Mouse (Mus musculus): ENCODE results near the gene Fam187b. TPM values are rescaled to one million over a fixed set of nuclear protein-coding genes. Genes with fewer than 3 reads are reported as not detected.

Fam187b gene
- total RNA-seq, 2 experiments from 2014 or later = 0.51 to 1.9 TPM

DNA sequence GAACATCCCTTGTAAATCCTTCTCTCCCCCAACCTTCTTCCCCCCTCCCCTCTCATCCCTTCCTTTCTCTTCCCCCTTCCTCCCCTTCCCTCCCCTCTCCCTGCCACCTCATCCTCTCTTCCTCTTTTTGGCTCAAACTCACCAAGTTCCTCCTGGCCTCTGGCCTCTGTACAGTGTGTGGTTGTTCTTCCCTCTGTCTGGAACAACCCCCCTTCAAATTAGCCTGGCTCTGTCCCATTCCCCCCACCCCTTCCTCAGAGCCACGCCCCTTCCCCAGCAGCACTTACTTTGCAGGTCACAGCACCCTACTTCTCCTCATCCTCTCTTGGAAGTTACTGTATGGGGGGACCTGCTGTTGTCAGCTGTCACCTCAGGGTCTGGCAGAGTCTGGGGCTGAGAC, 34.6 kb downstream of the Fam187b start:
- ATAC-seq (ENCODE audit: poor library complexity, severe bottlenecking) = peak; percentile 90

- no peak for ATAC-seq (ENCODE audit: poor library complexity, severe bottlenecking)
Observed at GRCm38 (mm10) chr7:31008889-31009288, 35.3 kb downstream of the Fam187b start.

DNA sequence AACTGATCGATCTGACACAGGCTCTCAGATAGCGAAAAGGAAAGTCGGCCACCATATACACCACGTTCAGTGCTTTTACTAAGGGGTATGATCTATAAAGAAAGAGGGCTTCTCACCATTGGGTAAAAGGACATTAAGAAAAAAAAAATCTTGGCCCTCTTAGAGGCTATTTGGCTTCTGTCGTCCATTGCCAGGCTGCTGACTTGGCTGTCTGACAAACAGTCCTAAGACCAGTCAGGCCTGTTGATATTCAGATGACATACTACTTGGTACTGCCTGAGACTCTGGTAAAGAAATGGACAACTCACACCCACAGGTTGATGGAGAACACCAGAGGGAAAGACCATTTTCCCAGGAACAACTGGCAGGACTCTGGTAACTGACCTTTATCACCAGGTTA, 39.4 kb downstream of the Fam187b start:
- ATAC-seq (ENCODE audit: poor library complexity, severe bottlenecking) = no peak

DNA sequence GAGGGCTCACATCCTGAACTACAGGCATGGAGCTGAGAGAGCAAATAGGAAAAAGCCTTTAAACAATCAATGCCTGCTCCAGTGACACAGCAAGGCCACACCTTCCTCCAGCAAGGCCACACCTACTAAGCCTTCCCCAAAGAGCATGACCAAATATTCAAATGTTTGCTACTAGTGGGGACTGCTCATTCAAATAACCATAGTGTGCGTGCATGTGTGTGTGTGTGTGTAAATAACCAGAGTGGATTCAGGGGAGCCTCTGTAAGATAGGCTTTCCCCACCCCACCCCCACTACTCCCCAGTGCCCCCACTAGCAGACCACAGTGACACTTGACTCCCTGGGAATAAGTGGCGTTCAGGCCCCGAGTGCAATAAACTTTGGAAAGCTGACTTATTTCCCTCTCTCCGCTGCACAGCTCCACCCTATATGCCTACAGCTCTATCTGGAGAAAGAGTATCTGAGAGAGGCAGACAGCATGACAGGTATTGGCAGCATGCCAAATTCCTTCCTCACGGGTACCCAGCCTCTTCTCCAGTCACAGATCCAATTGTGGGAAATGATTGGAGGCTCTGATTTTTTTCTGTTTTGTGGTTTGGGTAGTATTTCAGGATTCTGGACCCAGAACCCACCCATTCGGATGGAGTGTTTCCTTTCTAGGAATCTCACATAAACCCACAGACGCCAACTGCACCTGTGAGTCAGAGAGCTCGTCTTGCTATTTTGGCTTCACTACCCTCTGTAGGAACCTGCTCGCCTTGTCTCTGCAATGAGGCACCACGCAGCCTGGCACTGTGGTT, 43.7 kb downstream of the Fam187b start:
- no peak for ATAC-seq (ENCODE audit: poor library complexity, severe bottlenecking)

- no peak for ATAC-seq (ENCODE audit: poor library complexity, severe bottlenecking)
Observed at GRCm38 (mm10) chr7:31028609-31029008, 55.0 kb downstream of the Fam187b start.

DNA sequence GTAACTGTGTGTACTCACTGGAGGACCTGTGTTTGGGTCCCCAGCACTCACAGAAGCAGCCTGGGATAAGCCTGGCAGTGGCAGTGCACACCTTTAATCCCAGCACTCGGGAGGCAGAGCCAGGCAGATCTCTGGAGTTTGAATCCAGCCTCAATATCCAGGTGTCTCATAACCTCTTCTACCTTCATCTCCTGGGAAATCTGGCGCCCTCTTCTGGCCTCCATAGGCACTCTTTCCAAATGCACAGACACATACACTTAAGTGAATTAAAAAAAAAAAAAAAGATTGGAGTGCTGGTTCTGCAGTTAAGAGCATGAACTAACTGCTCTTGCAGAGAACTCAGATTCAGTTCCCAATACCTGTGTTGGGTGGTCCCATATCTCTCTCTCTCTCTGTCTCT, 57.1 kb downstream of the Fam187b start:
- no peak for ATAC-seq (ENCODE audit: poor library complexity, severe bottlenecking)

DNA sequence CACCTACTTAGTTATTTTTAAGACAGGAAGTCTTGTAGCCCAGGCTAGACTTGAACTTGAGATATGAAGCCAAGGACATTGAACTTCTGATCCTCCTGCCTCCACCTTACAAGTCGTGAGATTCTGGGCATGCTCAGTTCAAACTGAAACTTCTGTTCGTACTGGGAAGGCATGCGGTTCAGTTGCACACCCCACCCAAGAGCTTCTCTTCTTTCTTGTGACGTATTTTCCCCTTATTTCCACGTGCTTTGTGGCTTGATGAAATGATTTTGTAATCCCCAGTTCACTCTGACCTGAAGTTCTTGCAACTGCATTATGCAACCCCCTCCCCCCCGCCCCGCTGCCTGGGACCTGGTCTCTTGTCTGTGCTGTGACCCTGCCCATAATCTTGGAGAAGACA, 58.1 kb downstream of the Fam187b start:
- ATAC-seq (ENCODE audit: poor library complexity, severe bottlenecking) = peak; percentile 68

DNA sequence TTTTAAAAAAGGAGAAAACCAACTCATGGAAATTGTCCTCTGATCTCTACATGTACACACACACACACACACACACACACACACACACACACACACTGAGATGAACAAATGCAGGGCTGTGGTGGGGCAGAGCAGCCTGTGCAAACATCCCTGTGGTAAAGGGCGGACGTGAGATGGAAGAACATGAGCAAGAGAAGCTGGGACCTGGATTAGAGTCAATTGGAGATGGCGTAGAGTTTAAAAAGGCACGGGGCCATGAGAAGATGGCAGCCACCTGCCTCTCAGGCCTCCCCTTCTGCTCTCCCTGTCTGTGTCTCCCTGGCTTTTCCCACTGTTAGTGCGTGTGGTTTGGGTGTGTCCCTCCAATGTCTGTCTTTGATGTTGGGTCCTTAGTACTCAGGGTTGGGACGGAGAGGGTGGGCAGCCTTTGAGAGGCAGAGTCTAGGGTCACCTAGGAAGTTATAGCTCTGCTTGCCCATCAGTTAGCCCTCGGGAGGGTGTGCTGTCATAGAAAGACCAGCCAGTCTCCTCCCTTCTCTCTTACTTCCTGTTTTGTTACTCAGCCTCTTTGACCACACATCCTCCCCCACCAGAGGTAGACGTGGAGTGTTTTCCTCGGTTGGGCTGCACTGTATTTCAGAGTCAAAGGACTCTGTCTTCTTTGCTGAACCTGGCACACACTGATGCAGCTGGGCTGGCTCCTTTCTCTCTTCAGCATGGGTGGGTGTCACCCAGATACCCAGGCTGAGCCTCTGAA, 60.0 kb downstream of the Fam187b start:
- ATAC-seq (ENCODE audit: poor library complexity, severe bottlenecking) = peak; percentile 71

- no peak for ATAC-seq (ENCODE audit: poor library complexity, severe bottlenecking)
Observed at GRCm38 (mm10) chr7:31034789-31035188, 61.2 kb downstream of the Fam187b start.

- no peak for ATAC-seq (ENCODE audit: poor library complexity, severe bottlenecking)
Observed at GRCm38 (mm10) chr7:31035291-31035690, 61.7 kb downstream of the Fam187b start.

GRCm38 (mm10) chr7:31036917-31037316, 63.3 kb downstream of the Fam187b start:
- peak; percentile 20 for ATAC-seq (ENCODE audit: poor library complexity, severe bottlenecking)

DNA sequence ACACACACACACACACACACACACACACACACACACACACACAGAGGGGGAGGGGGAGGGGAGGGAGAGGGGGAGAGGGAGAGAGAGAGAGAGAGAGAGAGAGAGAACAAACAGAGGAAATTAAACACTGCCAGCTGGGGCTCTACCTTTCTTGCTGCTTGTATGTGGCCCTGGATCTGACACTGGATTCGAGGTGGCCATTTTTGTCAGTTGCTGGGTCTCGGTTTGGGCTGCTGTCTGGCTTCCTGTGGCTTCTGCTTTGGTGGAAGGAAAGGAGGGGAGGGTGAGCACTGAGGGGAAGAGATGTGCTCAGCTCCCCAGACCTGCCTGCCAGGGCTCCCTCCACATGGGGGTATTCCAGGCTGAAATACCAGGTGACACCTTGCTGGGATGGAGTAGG, 64.1 kb downstream of the Fam187b start:
- no peak for ATAC-seq (ENCODE audit: poor library complexity, severe bottlenecking)

- ATAC-seq (ENCODE audit: poor library complexity, severe bottlenecking) = no peak
Observed at GRCm38 (mm10) chr7:31039011-31039410, 65.4 kb downstream of the Fam187b start.

Other genes starting within 250 kb of the Fam187b start
- gene Tmem147, start 244.2 kb upstream of the Fam187b start, total RNA-seq (2015) = 86.7 and 96.5 TPM in 2 replicates
- 27.8 and 31.4 TPM in 2 replicates for gene Tmem147, start 244.2 kb upstream of the Fam187b start, total RNA-seq (2017)
- gene Gapdhs, start 230.1 kb upstream of the Fam187b start, total RNA-seq (2015) = not detected in 2 replicates
- not detected in 2 replicates for gene Gapdhs, start 230.1 kb upstream of the Fam187b start, total RNA-seq (2017)
- gene Sbsn, start 222.3 kb upstream of the Fam187b start, total RNA-seq (2015) = 0.22 and 3.2 TPM in 2 replicates
- gene Sbsn, start 222.3 kb upstream of the Fam187b start, total RNA-seq (2017) = 0.49 and 0.88 TPM in 2 replicates
- 15.1 and 17.1 TPM in 2 replicates for gene Dmkn, start 210.0 kb upstream of the Fam187b start, total RNA-seq (2015)
- 24.6 and 25.7 TPM in 2 replicates for gene Dmkn, start 210.0 kb upstream of the Fam187b start, total RNA-seq (2017)
- gene Krtdap, start 185.9 kb upstream of the Fam187b start, total RNA-seq (2015) = not detected in 2 replicates
- not detected in 2 replicates for gene Krtdap, start 185.9 kb upstream of the Fam187b start, total RNA-seq (2017)
- gene Ffar2, start 150.0 kb upstream of the Fam187b start, total RNA-seq (2015) = 3.4 and 4.0 TPM in 2 replicates
- 12.2 and 15.3 TPM in 2 replicates for gene Ffar2, start 150.0 kb upstream of the Fam187b start, total RNA-seq (2017)
- gene Ffar3, start 117.6 kb upstream of the Fam187b start, total RNA-seq (2015) = not detected in 2 replicates
- not detected in 2 replicates for gene Ffar3, start 117.6 kb upstream of the Fam187b start, total RNA-seq (2017)
- 0.09 TPM in 1 of 2 replicates, not detected in the other for gene Ffar1, start 112.2 kb upstream of the Fam187b start, total RNA-seq (2015)
- gene Ffar1, start 112.2 kb upstream of the Fam187b start, total RNA-seq (2017) = 0.07 TPM in 1 of 2 replicates, not detected in the other
- 1.9 and 2.7 TPM in 2 replicates for gene Cd22, start 93.4 kb upstream of the Fam187b start, total RNA-seq (2015)
- 10.5 and 10.8 TPM in 2 replicates for gene Cd22, start 93.4 kb upstream of the Fam187b start, total RNA-seq (2017)
- gene Mag, start 58.9 kb upstream of the Fam187b start, total RNA-seq (2015) = 0.87 and 0.89 TPM in 2 replicates
- 0.95 and 1.1 TPM in 2 replicates for gene Mag, start 58.9 kb upstream of the Fam187b start, total RNA-seq (2017)
- not detected in 2 replicates for gene Hamp2, start 49.1 kb upstream of the Fam187b start, total RNA-seq (2015)
- gene Hamp2, start 49.1 kb upstream of the Fam187b start, total RNA-seq (2017) = not detected in 2 replicates
- gene Hamp, start 29.8 kb upstream of the Fam187b start, total RNA-seq (2015) = 0.60 TPM in 1 of 2 replicates, not detected in the other
- gene Hamp, start 29.8 kb upstream of the Fam187b start, total RNA-seq (2017) = not detected in 2 replicates
- 145 and 150 TPM in 2 replicates for gene Usf2, start 17.0 kb upstream of the Fam187b start, total RNA-seq (2015)
- gene Usf2, start 17.0 kb upstream of the Fam187b start, total RNA-seq (2017) = 193 and 226 TPM in 2 replicates
- gene Lsr, start 326 bp upstream of the Fam187b start, total RNA-seq (2015) = 4.3 and 7.3 TPM in 2 replicates
- 4.7 and 6.1 TPM in 2 replicates for gene Lsr, start 326 bp upstream of the Fam187b start, total RNA-seq (2017)
- gene Fxyd5, start 68.7 kb downstream of the Fam187b start, total RNA-seq (2015) = 1,077 and 1,092 TPM in 2 replicates
- 807 and 874 TPM in 2 replicates for gene Fxyd5, start 68.7 kb downstream of the Fam187b start, total RNA-seq (2017)
- gene Fxyd7, start 77.7 kb downstream of the Fam187b start, total RNA-seq (2015) = not detected in 2 replicates
- 0.51 TPM in 1 of 2 replicates, not detected in the other for gene Fxyd7, start 77.7 kb downstream of the Fam187b start, total RNA-seq (2017)
- 0.46 TPM in 1 of 2 replicates, not detected in the other for gene Fxyd1, start 83.4 kb downstream of the Fam187b start, total RNA-seq (2015)
- not detected in 2 replicates for gene Fxyd1, start 83.4 kb downstream of the Fam187b start, total RNA-seq (2017)
- gene Lgi4, start 85.6 kb downstream of the Fam187b start, total RNA-seq (2015) = 0.13 TPM in 1 of 2 replicates, not detected in the other
- gene Lgi4, start 85.6 kb downstream of the Fam187b start, total RNA-seq (2017) = 0.07 TPM in 1 of 2 replicates, not detected in the other
- not detected in 2 replicates for gene Fxyd3, start 102.9 kb downstream of the Fam187b start, total RNA-seq (2015)
- not detected in 2 replicates for gene Fxyd3, start 102.9 kb downstream of the Fam187b start, total RNA-seq (2017)
- gene Hpn, start 141.5 kb downstream of the Fam187b start, total RNA-seq (2015) = 1.5 and 2.1 TPM in 2 replicates
- gene Hpn, start 141.5 kb downstream of the Fam187b start, total RNA-seq (2017) = 0.33 and 1.7 TPM in 2 replicates
- 0.52 TPM in 1 of 2 replicates, not detected in the other for gene Scn1b, start 153.2 kb downstream of the Fam187b start, total RNA-seq (2015)
- gene Scn1b, start 153.2 kb downstream of the Fam187b start, total RNA-seq (2017) = 0.28 and 0.59 TPM in 2 replicates
- gene Gramd1a, start 182.1 kb downstream of the Fam187b start, total RNA-seq (2015) = 74.2 and 76.0 TPM in 2 replicates
- 34.1 and 35.3 TPM in 2 replicates for gene Gramd1a, start 182.1 kb downstream of the Fam187b start, total RNA-seq (2017)